Mouse (Mus musculus) spleen, adult 2 months (tissue): Measurements from ENCODE around the gene Thsd7b. TPM values are rescaled to one million over a fixed set of nuclear protein-coding genes. Genes with fewer than 3 reads are reported as not detected.
"Not testable (repeated sequence)": the region's sequence is repeated elsewhere in the genome, so short reads cannot be mapped to it uniquely, and the experiment has no call there.

Experiments used
- DNase-seq, 2 experiments: peaks; one replicate each; pipeline versions ENCODE4 v3.0.0 to v3.0.0-alpha.2; 2012 to 2021; ENCODE audit warnings: low spot score in 2 of 2, low read depth in 1 of 2
- H3K27ac ChIP-seq: fragments of 200-500 bp; 2 replicates; pipeline ENCODE4 v1.5.1; 2012; ENCODE audit warnings: low read length, inconsistent platforms; ENCODE audit not compliant: insufficient read depth
- H3K27me3 ChIP-seq: fragments of 200-500 bp; 2 replicates; pipeline ENCODE4 v1.6.1; 2012; ENCODE audit warnings: mild to moderate bottlenecking, moderate library complexity, low read length, inconsistent platforms; ENCODE audit not compliant: control insufficient read depth, insufficient read depth
- H3K36me3 ChIP-seq: fragments of 200-500 bp; 2 replicates; pipeline ENCODE4 v1.6.1; 2012; ENCODE audit warnings: mild to moderate bottlenecking, low read length, inconsistent platforms; ENCODE audit not compliant: control insufficient read depth, insufficient read depth
- H3K4me1 ChIP-seq: fragments of 200-500 bp; 2 replicates; pipeline ENCODE4 v1.6.1; 2011; ENCODE audit warnings: inconsistent platforms; ENCODE audit not compliant: control insufficient read depth, insufficient read depth, insufficient read length
- H3K4me3 ChIP-seq: fragments of 200-500 bp; 2 replicates; pipeline ENCODE4 v1.5.1; 2011; ENCODE audit warnings: mild to moderate bottlenecking, inconsistent platforms; ENCODE audit not compliant: insufficient read depth, insufficient read length; ENCODE audit errors: extremely low read depth
- CTCF ChIP-seq: fragments of 200-500 bp; IDR thresholded peaks from 2 replicates; pipeline ENCODE4 v1.5.1; 2011; ENCODE audit warnings: mild to moderate bottlenecking, inconsistent platforms; ENCODE audit not compliant: insufficient read depth, insufficient read length, insufficient replicate concordance; ENCODE audit errors: extremely low read depth
- POLR2A ChIP-seq: fragments of 200-500 bp; IDR thresholded peaks from 2 replicates; pipeline ENCODE4 v1.6.1; 2011; ENCODE audit warnings: low read depth, low read length, inconsistent platforms
- WGBS: fragments of 180-500 bp; shearing (Covaris S2); methylation state at CpG from one replicate; pipeline ENCODE4 v1.1.7; 2018; 5-methylcytosine and 5-hydroxymethylcytosine counted together
- polyA plus RNA-seq: library from polyadenylated mRNA; depleted of rRNA; stranded (reverse); fragments of >200 nt; gene quantifications from 2 replicates; pipeline ENCODE4 v1.2.3, GENCODE M21; 2012

The Thsd7b gene
- polyA plus RNA-seq, 1 experiment = 0.11 TPM

DNA sequence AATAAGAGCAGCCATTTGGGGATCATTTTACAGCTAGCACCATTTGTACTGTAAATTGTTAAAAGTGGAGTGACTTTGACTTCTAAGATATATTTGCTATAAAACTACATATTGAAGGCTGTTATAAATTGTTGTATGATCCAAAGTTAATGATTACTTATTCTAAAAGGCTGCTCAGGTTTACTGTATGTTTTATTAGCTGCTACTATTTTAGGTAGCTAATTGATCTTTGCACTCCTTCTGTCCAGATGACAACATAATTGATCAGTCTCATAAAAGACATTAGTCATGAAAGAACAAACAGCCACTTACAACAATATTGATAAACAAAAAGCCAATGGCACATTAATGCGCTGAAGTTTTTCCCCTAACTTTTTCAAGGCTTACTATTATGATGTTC is 644.5 kb downstream of the Thsd7b start:
- H3K36me3 ChIP-seq = no peaks in the 10 kb centered on the region
- no peak for DNase-seq
- H3K4me1 ChIP-seq = no peaks in the 10 kb centered on the region
- no peak overlapping the region for H3K27ac ChIP-seq
- TF ChIP-seq CTCF = no peak
- TF ChIP-seq POLR2A = no peak
- no peaks in the 10 kb centered on the region for H3K27me3 ChIP-seq
- 97% methylated on average over 1 of the region's 1 CpGs for WGBS
- H3K4me3 ChIP-seq = no peak overlapping the region

DNA sequence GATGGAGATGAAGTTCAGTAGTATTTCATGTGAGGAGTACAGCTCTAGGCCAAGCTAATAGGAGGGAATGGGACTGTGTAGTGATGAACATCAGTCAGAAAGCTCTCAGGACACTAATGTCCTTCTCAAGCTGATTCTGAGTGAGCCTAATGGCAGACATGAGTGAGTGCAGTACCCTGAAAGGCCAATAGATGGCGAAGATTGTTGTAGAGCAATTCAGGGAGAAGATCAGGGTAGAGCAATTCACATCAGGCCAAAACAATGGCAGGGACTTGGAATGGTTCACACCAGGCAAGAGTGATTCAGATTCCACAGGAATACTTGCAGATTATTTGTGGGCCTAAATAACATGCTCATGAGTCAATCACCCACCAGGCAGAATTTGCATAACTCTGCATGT is 646.3 kb downstream of the Thsd7b start:
- Histone ChIP-seq H3K4me3 (no peak overlapping the region), H3K27ac (no peak overlapping the region), H3K4me1 (no peaks in the 10 kb centered on the region), H3K36me3 (no peaks in the 10 kb centered on the region), H3K27me3 (no peaks in the 10 kb centered on the region)
- no peak for DNase-seq
- TF ChIP-seq POLR2A (no peak), CTCF (no peak)
- 43% methylated on average over 1 of the region's 1 CpGs for WGBS

DNA sequence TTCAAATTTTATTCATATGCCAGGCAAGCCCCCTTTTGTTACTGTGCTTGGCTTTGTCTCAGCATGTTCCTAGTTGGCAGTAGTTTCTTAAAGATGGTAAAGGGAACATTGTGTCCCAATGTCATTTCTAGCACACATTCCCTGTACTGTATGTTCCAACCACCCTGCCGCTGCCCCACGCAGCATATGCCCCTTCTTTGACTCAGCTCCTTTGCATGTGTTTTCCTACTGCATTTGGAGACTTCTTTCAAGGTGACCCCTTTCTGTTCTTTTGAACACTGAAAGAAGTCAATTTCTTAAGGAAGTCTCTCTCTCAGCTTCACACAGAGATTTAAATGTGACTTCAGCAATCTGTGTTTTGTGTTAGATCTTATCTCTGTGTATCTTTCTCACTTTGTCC is 657.9 kb downstream of the Thsd7b start:
- TF ChIP-seq CTCF (no peak), POLR2A (no peak)
- WGBS = 84% methylated on average over 2 of the region's 2 CpGs
- no peak overlapping the region for H3K4me3 ChIP-seq
- H3K27ac ChIP-seq = no peak overlapping the region
- no peaks in the 10 kb centered on the region for H3K27me3 ChIP-seq
- DNase-seq = no peak
- H3K36me3 ChIP-seq = no peaks in the 10 kb centered on the region
- H3K4me1 ChIP-seq = no peaks in the 10 kb centered on the region

DNA sequence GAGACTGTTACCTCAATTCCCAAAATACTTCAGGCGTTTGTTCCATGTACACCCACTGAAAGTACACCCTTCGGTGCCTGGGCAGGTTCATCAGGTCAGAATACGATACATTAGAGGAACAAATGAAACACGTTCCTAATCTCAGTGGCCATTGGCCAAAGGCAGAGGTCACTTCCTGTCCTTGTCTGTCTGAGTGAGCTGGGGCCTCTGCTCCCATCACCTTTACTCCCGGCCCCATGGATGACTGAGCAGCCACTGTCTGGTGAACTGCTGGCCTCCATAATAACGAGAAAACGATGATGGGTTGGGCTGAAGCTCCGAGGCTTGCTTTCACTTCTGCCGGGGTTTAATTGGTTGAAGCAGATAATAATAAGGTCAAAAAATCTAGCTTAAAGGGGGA is 670.0 kb downstream of the Thsd7b start:
- no peak overlapping the region for H3K27ac ChIP-seq
- WGBS = 77% methylated on average over 9 of the region's 9 CpGs
- no peaks in the 10 kb centered on the region for H3K36me3 ChIP-seq
- no peaks in the 10 kb centered on the region for H3K27me3 ChIP-seq
- no peak for TF ChIP-seq POLR2A
- no peak for TF ChIP-seq CTCF
- no peak for DNase-seq
- no peaks in the 10 kb centered on the region for H3K4me1 ChIP-seq
- H3K4me3 ChIP-seq = no peak overlapping the region

DNA sequence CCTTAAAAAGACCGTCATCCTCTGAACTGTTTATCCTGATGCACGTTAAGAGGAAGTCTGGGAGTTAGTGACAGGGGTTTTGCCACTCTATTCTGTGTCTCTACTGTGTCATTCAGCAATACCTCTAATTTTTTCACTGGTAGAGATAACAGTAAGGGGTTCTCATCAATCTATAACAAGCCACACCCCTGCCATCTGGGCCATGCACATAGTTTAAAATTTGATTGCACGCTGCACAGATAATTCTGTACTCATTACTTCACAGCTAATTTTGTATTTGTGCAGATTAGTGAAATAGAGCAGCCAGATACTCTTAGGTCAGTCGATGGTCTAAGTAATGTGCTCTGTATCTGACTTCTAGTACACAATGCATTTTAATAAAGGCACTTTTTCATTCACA is 673.9 kb downstream of the Thsd7b start:
- Histone ChIP-seq H3K27ac (no peak overlapping the region), H3K4me3 (no peak overlapping the region), H3K27me3 (no peaks in the 10 kb centered on the region), H3K4me1 (no peaks in the 10 kb centered on the region), H3K36me3 (no peaks in the 10 kb centered on the region)
- TF ChIP-seq POLR2A (no peak), CTCF (no peak)
- WGBS = 52% methylated on average over 4 of the region's 4 CpGs
- DNase-seq = no peak

DNA sequence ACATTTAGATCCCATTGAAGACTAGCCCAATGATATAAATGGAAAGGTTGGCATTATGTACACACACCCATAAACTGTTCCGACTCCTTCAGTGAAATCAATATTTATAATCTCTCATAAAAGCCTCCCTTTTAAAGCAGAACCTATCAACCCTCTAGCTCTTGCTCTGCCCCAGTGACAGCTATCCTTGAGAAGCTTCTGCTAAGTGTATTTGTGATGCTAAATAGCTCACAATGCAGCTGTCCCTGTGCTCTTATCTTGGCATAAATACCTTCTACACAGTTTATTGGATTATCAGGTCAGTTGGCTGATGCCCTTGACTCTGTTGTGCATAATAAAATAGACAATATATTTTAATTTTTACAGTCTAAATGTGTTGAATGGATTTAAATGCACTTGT is 682.4 kb downstream of the Thsd7b start:
- DNase-seq = no peak
- 81% methylated on average over 1 of the region's 1 CpGs for WGBS
- no peak overlapping the region; the same call in 1 of the 2 replicates for H3K4me3 ChIP-seq
- TF ChIP-seq POLR2A = no peak
- TF ChIP-seq CTCF = no peak
- H3K27ac ChIP-seq = no peak overlapping the region
- no peaks in the 10 kb centered on the region for H3K4me1 ChIP-seq
- H3K36me3 ChIP-seq = no peaks in the 10 kb centered on the region
- no peaks in the 10 kb centered on the region for H3K27me3 ChIP-seq

DNA sequence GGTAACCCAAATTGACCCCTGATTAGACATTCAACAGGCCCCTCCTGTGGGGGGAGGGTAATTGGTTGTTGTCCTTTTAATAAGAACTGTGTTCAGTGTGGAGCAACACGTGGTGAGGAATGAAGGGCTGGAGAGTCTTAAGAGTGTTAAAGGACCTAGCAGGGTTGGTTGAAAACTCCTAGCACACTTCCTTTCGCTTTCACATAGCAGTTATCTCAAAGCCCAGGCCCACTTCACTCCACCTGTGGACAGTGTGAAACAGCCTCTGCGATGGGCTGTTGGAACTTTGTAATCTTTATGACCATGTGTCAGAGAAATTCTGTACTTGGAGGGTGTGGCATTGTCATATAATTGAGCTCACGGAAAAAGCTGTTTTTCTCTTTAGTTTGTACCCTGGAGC is 683.5 kb downstream of the Thsd7b start:
- DNase-seq = no peak
- Histone ChIP-seq H3K27me3 (no peaks in the 10 kb centered on the region), H3K36me3 (no peaks in the 10 kb centered on the region), H3K4me3 (no peak overlapping the region), H3K4me1 (no peaks in the 10 kb centered on the region), H3K27ac (no peak overlapping the region)
- TF ChIP-seq CTCF (no peak), POLR2A (no peak)
- WGBS = 31% methylated on average over 4 of the region's 4 CpGs

DNA sequence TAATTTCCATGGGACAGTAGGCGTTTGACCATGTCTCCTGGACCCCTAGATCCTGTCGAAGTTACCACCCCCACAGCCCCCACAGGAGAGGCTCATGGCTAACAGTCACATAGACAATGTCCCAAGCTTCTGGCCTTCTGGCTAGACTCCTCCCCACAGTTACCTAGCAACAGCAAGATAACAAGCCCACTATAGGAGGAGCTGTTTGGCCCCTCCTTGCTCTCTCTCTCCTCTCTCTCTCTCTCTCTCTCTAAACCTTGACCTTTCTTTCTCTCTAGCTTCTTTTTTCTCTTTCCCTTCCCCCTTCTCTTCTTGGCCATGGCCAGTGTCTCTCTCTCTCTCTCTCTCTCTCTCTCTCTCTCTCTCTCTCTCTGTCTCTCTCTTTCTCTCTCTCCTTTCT is 686.2 kb downstream of the Thsd7b start:
- not testable (repeated sequence) for H3K27me3 ChIP-seq, DNase-seq, H3K4me3 ChIP-seq, H3K4me1 ChIP-seq, H3K36me3 ChIP-seq, H3K27ac ChIP-seq
- 66% methylated on average over 2 of the region's 2 CpGs for WGBS
